Mouse (Mus musculus) activated CD4-positive, CD25-positive, alpha-beta regulatory T cell, adult 4 months (primary cell): ENCODE data around the gene Prr19. TPM values are rescaled to one million over a fixed set of nuclear protein-coding genes. Genes with fewer than 3 reads are reported as not detected.
"Not testable (repeated sequence)": the region's sequence is repeated elsewhere in the genome, so short reads cannot be mapped to it uniquely, and the experiment has no call there.

ENCODE experiments used
- ATAC-seq: one replicate; pipeline ENCODE4 v1.8.0; 2017
- polyA plus RNA-seq, 2 experiments: library from polyadenylated mRNA; unstranded; fragments of 100-300 nt; shearing (Covaris generic); gene quantifications; one replicate each; pipeline ENCODE4 v1.2.1; 2017

Prr19 gene
- polyA plus RNA-seq, 2 experiments from 2014 or later, result not detected

GRCm38 (mm10) chr7:25323219-25323618 lies 22.0 kb downstream of the Prr19 start:
- ATAC-seq, result no peak

- not testable (repeated sequence) for ATAC-seq
These were observed 24.2 kb downstream of the Prr19 start for GRCm38 (mm10) chr7:25325431-25325830.

GRCm38 (mm10) chr7:25326233-25326632 lies 25.0 kb downstream of the Prr19 start:
- ATAC-seq, result no peak

- no peak for ATAC-seq
These were observed 32.5 kb downstream of the Prr19 start for GRCm38 (mm10) chr7:25333596-25334307.

GRCm38 (mm10) chr7:25334472-25334871 lies 33.3 kb downstream of the Prr19 start:
- no peak for ATAC-seq

- ATAC-seq, result no peak
These were observed 38.1 kb downstream of the Prr19 start for GRCm38 (mm10) chr7:25339329-25339728.

GRCm38 (mm10) chr7:25341000-25341784 lies 40.0 kb downstream of the Prr19 start:
- ATAC-seq, result no peak

- no peak for ATAC-seq
These were observed 47.6 kb downstream of the Prr19 start for GRCm38 (mm10) chr7:25348861-25349260.

Other genes starting within 250 kb of the Prr19 start
- gene Grik5, start 229.1 kb upstream of the Prr19 start, polyA plus RNA-seq, result 1 to 10 TPM; 2.2 to 2.4 TPM
- 10 to 100 TPM in 1 of 2 experiments, 1 to 10 TPM in 1; 8.9 to 14.2 TPM for gene Zfp574, start 228.8 kb upstream of the Prr19 start, polyA plus RNA-seq
- gene Pou2f2, start 121.7 kb upstream of the Prr19 start, polyA plus RNA-seq, result 10 to 100 TPM; 19.1 to 25.3 TPM
- gene Dedd2, start 80.8 kb upstream of the Prr19 start, polyA plus RNA-seq, result 10 to 100 TPM; 26.7 to 31.8 TPM
- gene Zfp526, start 80.0 kb upstream of the Prr19 start, polyA plus RNA-seq, result 1 to 10 TPM; 2.6 to 4.0 TPM
- gene Gsk3a, start 63.6 kb upstream of the Prr19 start, polyA plus RNA-seq, result 1 to 10 TPM; 8.9 to 9.8 TPM
- under 1 TPM; 0.28 to 0.38 TPM for gene Erf, start 50.6 kb upstream of the Prr19 start, polyA plus RNA-seq
- 10 to 100 TPM; 23.2 to 26.0 TPM for gene Cic, start 33.7 kb upstream of the Prr19 start, polyA plus RNA-seq
- gene Pafah1b3, start 3.4 kb upstream of the Prr19 start, polyA plus RNA-seq, result 10 to 100 TPM; 16.8 to 30.7 TPM
- not detected for gene Tmem145, start 4.7 kb downstream of the Prr19 start, polyA plus RNA-seq
- gene Megf8, start 15.8 kb downstream of the Prr19 start, polyA plus RNA-seq, result under 1 TPM in 1 of 2 experiments, not detected in 1; 0.03 TPM
- gene Cnfn, start 68.3 kb downstream of the Prr19 start, polyA plus RNA-seq, result not detected
- 10 to 100 TPM in 1 of 2 experiments, 1 to 10 TPM in 1; 8.5 to 10.7 TPM for gene Lipe, start 97.3 kb downstream of the Prr19 start, polyA plus RNA-seq
- not detected for gene Cxcl17, start 111.5 kb downstream of the Prr19 start, polyA plus RNA-seq
- gene Ceacam1, start 176.2 kb downstream of the Prr19 start, polyA plus RNA-seq, result under 1 TPM in 1 of 2 experiments, not detected in 1; 0.33 TPM
- not detected for gene Ceacam2, start 238.4 kb downstream of the Prr19 start, polyA plus RNA-seq